Mouse (Mus musculus) forebrain, embryonic 14.5 days (tissue): Measurements from ENCODE around the gene Gcsam. TPM values are rescaled to one million over a fixed set of nuclear protein-coding genes. Genes with fewer than 3 reads are reported as not detected.

ENCODE experiments used
- polyA plus RNA-seq: library from polyadenylated mRNA; unstranded; fragments of >200 nt; fragmentation: Nextera tagmentation; extraction: Ambion mirVana; gene quantifications from 2 replicates; pipeline ENCODE4 v1.2.1, GENCODE M21; 2014

Gcsam gene
- polyA plus RNA-seq, 1 experiment from 2014 or later = not detected

Other genes starting within 250 kb of the Gcsam start
- gene Cd200, start 201.3 kb upstream of the Gcsam start, polyA plus RNA-seq = 209 and 237 TPM in 2 replicates
- gene Gm609, start 117.4 kb upstream of the Gcsam start, polyA plus RNA-seq = not detected in 2 replicates
- not detected in 2 replicates for gene Gm17783, start 78.3 kb upstream of the Gcsam start, polyA plus RNA-seq
- gene Slc9c1, start 75.1 kb upstream of the Gcsam start, polyA plus RNA-seq = not detected in 2 replicates
- gene BC016579, start 43.7 kb downstream of the Gcsam start, polyA plus RNA-seq = not detected in 2 replicates
- gene Tmprss7, start 83.3 kb downstream of the Gcsam start, polyA plus RNA-seq = 0.41 and 0.73 TPM in 2 replicates
- 538 and 598 TPM in 2 replicates for gene Tagln3, start 114.2 kb downstream of the Gcsam start, polyA plus RNA-seq
- 38.4 and 41.2 TPM in 2 replicates for gene Abhd10, start 132.6 kb downstream of the Gcsam start, polyA plus RNA-seq